Mouse (Mus musculus): ENCODE results near the gene Ltn1. TPM values are rescaled to one million over a fixed set of nuclear protein-coding genes. Genes with fewer than 3 reads are reported as not detected.

The Ltn1 gene
- 25.9 TPM in 2 replicates for polyA plus RNA-seq (2015; fragmentation: Nextera tagmentation; extraction: Ambion mirVana)

DNA sequence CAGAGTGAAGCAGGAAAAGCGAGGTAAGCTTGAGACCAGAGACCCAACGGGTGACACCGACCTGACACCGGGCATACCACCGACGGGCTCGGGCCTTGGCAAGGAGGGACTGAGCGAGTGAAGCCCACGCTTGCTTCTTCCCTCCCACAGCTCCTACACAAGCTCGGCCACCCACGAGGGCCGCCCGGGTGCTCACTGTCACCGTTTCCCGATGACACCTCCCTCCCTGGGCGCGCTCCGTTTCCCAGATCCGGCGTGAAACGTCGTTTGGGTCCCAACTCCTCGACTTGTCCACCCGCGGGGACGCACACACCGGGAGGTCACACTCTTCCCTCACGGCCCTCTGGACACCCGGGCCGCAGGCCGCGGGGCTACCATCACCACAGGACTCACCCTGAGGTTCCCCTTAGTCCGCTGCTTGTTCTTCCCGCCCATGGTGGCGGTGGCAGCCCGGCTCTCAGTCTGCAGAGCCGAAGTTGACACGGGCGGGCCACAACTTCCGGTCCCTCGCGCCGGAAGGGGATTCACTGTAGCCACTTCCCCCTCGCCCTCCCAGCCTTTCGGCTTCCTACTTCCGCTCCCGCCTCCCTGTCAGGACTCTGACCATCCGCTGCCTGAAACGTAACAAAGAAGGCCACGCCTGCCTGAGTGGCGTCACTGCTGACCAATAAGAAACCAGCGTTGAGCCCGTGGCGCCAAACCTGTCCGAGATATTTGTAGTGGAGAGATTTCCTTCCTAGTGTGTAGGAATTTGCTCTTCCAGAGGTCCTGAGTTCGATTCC lies at the start of gene Ltn1:
TSS of gene Ltn1 (minus strand) at position 580 of the 782 bp plus-strand sequence.
- Histone ChIP-seq H3K4me1 (replicated peaks) (peaks cover 7% of the 10 kb centered on the region), H3K4me2 (peak within 1 kb of the TSS; percentile 89), H3K9ac (peak within 1 kb of the TSS; percentile 86), H3K27ac (peak within 1 kb of the TSS; percentile 67), H3K4me3 (peak within 1 kb of the TSS; percentile 92), H3K9me3 (no peaks in the 10 kb centered on the region), H3K36me3 (peaks cover 13% of the 10 kb centered on the region; the same call in 1 of the 2 replicates), H3K27me3 (no peaks in the 10 kb centered on the region)
- peak; percentile 100 for ATAC-seq (ENCODE audit: low FRiP score)
- WGBS, result under 1% methylated on average over 56 of the region's 56 CpGs

DNA sequence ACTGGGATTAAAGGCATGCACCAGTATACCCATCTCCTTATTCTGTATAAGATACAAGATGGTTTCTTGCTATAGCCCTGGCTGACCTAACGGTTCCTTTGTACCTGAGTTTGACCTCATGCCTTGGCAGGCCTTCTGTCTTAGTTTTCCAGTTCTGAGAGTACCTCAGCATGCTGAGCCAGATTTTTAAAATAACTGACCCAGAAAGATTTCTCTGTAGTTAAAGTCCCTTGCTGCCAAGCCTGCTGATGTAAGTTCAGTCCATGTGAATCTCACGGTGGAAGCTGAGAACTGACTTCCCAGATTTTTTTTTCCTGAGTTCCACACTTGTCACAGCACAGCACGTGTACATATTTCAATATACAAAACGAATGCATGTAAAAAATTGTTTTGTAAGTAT lies 38.2 kb upstream of the Ltn1 start:
- WGBS, result 93% methylated on average over 4 of the region's 4 CpGs
- peaks cover 80% of the 10 kb centered on the region for H3K36me3 ChIP-seq
- H3K27me3 ChIP-seq, result no peaks in the 10 kb centered on the region
- H3K4me2 ChIP-seq, result no peak overlapping the region
- H3K27ac ChIP-seq, result no peak overlapping the region
- ATAC-seq (ENCODE audit: low FRiP score), result no peak
- no peak overlapping the region for H3K9ac ChIP-seq
- no peak overlapping the region for H3K4me3 ChIP-seq
- no peaks in the 10 kb centered on the region for H3K4me1 ChIP-seq (replicated peaks)
- no peaks in the 10 kb centered on the region for H3K9me3 ChIP-seq

DNA sequence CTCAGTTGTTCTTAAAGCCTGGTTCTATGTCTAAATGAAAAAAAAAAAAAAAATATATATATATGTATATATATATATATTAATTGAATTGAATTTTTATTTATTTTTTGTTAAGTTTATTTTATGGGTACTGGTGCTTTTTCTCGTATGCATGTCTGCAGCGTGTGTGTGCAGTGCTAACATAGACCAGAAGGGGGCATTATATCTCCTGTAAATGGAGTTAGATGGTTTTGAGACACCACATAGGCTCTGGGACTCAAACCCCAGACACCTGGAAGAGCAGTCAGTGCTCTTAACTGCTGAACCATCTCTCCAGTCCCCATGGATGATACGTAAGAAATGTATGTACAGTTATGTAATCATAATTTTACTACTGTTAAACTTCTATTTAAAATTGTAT lies 26.3 kb upstream of the Ltn1 start:
- no peak overlapping the region for H3K27ac ChIP-seq
- no peak for ATAC-seq (ENCODE audit: low FRiP score)
- peaks cover 26% of the 10 kb centered on the region for H3K4me1 ChIP-seq (replicated peaks)
- H3K9ac ChIP-seq, result no peak overlapping the region
- H3K9me3 ChIP-seq, result no peaks in the 10 kb centered on the region
- WGBS, result 96% methylated on average over 3 of the region's 3 CpGs
- H3K4me3 ChIP-seq, result no peak overlapping the region
- H3K27me3 ChIP-seq, result no peaks in the 10 kb centered on the region
- peaks cover 34% of the 10 kb centered on the region for H3K36me3 ChIP-seq
- H3K4me2 ChIP-seq, result no peak overlapping the region

DNA sequence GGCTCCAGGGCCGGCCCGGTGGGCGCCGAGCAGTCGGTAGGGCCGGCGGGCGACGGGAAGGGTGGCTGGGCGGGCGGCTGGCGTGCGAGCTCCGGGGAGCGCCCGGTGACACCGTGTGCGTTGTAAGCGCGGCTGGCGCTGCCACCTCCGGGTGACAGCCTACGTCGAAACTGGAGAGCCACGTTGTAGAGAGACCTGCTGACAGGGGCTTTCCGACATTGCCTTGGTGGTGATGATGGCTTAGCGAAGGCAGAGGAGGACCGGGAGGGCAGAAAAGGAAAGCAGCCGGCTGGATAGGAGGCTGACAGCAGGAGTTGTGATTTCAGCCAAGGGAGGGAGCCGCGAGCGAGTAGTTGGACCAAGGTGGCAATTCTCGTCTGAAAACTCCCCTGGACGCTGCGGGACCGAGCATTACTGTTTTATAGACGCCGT lies 22.8 kb upstream of the Ltn1 start:
- H3K27me3 ChIP-seq, result no peaks in the 10 kb centered on the region
- peak overlapping the region; percentile 94 for H3K9ac ChIP-seq
- H3K27ac ChIP-seq, result peak overlapping the region; percentile 88
- peak overlapping the region; percentile 95 for H3K4me2 ChIP-seq
- peak; percentile 7; the same call in 1 of the 2 replicates for ATAC-seq (ENCODE audit: low FRiP score)
- no peaks in the 10 kb centered on the region for H3K9me3 ChIP-seq
- peak overlapping the region; percentile 95 for H3K4me3 ChIP-seq
- peaks cover 10% of the 10 kb centered on the region for H3K36me3 ChIP-seq
- peaks cover 26% of the 10 kb centered on the region for H3K4me1 ChIP-seq (replicated peaks)
- under 1% methylated on average over 38 of the region's 38 CpGs for WGBS

DNA sequence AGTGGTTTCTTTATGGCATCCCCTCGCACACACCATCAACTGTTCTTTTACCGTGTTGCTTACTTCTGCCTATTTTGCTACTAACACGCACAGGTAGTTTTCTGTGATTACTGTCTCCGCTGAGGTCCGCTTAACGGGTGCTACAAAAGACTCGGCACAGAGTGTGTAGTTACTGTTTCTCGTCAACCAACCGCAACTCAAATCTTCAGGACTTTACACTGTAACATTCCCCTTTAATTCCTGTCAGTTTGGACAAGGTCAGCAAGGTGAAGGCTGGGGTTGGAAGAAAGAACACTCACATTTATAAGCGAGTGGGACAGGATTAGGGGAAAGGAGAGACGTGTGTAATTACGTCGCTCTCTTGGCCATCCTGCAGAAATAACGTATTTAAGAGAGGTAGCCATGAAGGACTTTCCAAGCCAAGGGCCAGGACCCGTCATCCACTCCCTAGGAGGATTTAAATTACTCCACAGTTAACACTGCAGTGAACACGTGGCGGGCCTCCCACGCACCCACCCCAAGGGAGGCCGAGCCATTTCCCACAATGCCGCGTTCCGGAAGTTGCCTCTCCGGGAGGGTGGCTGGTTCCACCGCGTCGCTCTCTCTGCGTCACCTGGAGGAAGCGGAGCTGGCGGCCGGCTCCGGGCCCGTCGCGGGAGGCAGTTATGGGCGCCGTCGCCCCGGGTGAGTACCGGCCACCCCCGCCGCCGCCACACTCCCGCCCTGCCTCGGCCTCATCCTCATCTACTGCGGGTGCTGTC lies 22.2 kb upstream of the Ltn1 start, which contains the start of gene Usp16:
TSS of gene Usp16 (plus strand) at position 285 of the 761 bp plus-strand sequence.
- Histone ChIP-seq H3K4me1 (replicated peaks) (peaks cover 26% of the 10 kb centered on the region), H3K9me3 (no peaks in the 10 kb centered on the region), H3K4me2 (peak within 1 kb of the TSS; percentile 95), H3K4me3 (peak within 1 kb of the TSS; percentile 95), H3K36me3 (peaks cover 6% of the 10 kb centered on the region; the same call in 1 of the 2 replicates), H3K9ac (peak within 1 kb of the TSS; percentile 94), H3K27me3 (no peaks in the 10 kb centered on the region), H3K27ac (peak within 1 kb of the TSS; percentile 88)
- peak; percentile 98 for ATAC-seq (ENCODE audit: low FRiP score)
- WGBS, result 9% methylated on average over 45 of the region's 45 CpGs

- H3K27me3 ChIP-seq, result no peaks in the 10 kb centered on the region
- H3K4me2 ChIP-seq, result no peak overlapping the region
- no peak overlapping the region for H3K27ac ChIP-seq
- H3K4me1 ChIP-seq (replicated peaks), result peaks cover 26% of the 10 kb centered on the region
- no peaks in the 10 kb centered on the region for H3K36me3 ChIP-seq
- no peak overlapping the region for H3K9ac ChIP-seq
- H3K4me3 ChIP-seq, result no peak overlapping the region
- no peaks in the 10 kb centered on the region for H3K9me3 ChIP-seq
- 85% methylated on average over 2 of the region's 2 CpGs for WGBS
- no peak for ATAC-seq (ENCODE audit: low FRiP score)
Measured at GRCm38 (mm10) chr16:87453226-87453625, 20.8 kb upstream of the Ltn1 start.

- peaks cover 13% of the 10 kb centered on the region for H3K4me1 ChIP-seq (replicated peaks)
- H3K4me3 ChIP-seq, result no peak overlapping the region
- no peak overlapping the region for H3K27ac ChIP-seq
- H3K9ac ChIP-seq, result no peak overlapping the region
- peaks cover 11% of the 10 kb centered on the region; the same call in 1 of the 2 replicates for H3K27me3 ChIP-seq
- H3K4me2 ChIP-seq, result no peak overlapping the region
- no peaks in the 10 kb centered on the region for H3K36me3 ChIP-seq
- 95% methylated on average over 3 of the region's 3 CpGs for WGBS
- H3K9me3 ChIP-seq, result no peaks in the 10 kb centered on the region
- no peak for ATAC-seq (ENCODE audit: low FRiP score)
Measured at GRCm38 (mm10) chr16:87445528-87445927, 13.1 kb upstream of the Ltn1 start.

GRCm38 (mm10) chr16:87445110-87445509 lies 12.7 kb upstream of the Ltn1 start:
- no peak overlapping the region for H3K4me2 ChIP-seq
- H3K9me3 ChIP-seq, result no peaks in the 10 kb centered on the region
- no peak overlapping the region for H3K27ac ChIP-seq
- peaks cover 11% of the 10 kb centered on the region; the same call in 1 of the 2 replicates for H3K27me3 ChIP-seq
- no peak for ATAC-seq (ENCODE audit: low FRiP score)
- no peaks in the 10 kb centered on the region for H3K36me3 ChIP-seq
- H3K9ac ChIP-seq, result no peak overlapping the region
- H3K4me3 ChIP-seq, result no peak overlapping the region
- H3K4me1 ChIP-seq (replicated peaks), result peaks cover 13% of the 10 kb centered on the region

DNA sequence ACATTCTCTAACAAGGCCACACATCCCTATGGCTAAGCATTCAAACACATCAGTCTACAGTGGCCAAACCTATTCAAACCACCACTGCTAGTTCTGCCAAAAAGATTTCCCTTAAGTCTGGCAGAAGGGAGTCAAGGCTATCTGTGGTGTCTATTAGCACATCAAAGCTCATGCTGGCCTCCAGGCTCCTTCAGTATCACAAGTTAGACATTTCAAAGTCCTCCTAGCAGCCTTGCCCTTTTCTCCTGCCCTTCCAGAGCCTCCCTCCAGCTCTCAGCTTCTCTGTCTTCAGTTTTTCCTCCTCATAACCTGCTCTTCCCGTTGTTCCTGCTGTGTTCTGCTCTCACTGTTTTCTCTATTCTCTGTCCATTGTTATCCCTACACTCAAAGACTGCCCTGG lies 11.7 kb upstream of the Ltn1 start:
- no peak overlapping the region for H3K4me2 ChIP-seq
- no peak for ATAC-seq (ENCODE audit: low FRiP score)
- peaks cover 11% of the 10 kb centered on the region; the same call in 1 of the 2 replicates for H3K27me3 ChIP-seq
- H3K9me3 ChIP-seq, result no peaks in the 10 kb centered on the region
- H3K9ac ChIP-seq, result no peak overlapping the region
- 55% methylated on average over 1 of the region's 1 CpGs for WGBS
- H3K27ac ChIP-seq, result no peak overlapping the region
- no peaks in the 10 kb centered on the region for H3K36me3 ChIP-seq
- H3K4me3 ChIP-seq, result no peak overlapping the region
- H3K4me1 ChIP-seq (replicated peaks), result peaks cover 19% of the 10 kb centered on the region

- no peaks in the 10 kb centered on the region for H3K9me3 ChIP-seq
- peaks cover 19% of the 10 kb centered on the region for H3K4me1 ChIP-seq (replicated peaks)
- peaks cover 11% of the 10 kb centered on the region; the same call in 1 of the 2 replicates for H3K27me3 ChIP-seq
- H3K4me2 ChIP-seq, result no peak overlapping the region
- no peak overlapping the region for H3K27ac ChIP-seq
- H3K4me3 ChIP-seq, result no peak overlapping the region
- no peak overlapping the region for H3K9ac ChIP-seq
- ATAC-seq (ENCODE audit: low FRiP score), result no peak
- H3K36me3 ChIP-seq, result no peaks in the 10 kb centered on the region
Measured at GRCm38 (mm10) chr16:87443245-87443644, 10.8 kb upstream of the Ltn1 start.

DNA sequence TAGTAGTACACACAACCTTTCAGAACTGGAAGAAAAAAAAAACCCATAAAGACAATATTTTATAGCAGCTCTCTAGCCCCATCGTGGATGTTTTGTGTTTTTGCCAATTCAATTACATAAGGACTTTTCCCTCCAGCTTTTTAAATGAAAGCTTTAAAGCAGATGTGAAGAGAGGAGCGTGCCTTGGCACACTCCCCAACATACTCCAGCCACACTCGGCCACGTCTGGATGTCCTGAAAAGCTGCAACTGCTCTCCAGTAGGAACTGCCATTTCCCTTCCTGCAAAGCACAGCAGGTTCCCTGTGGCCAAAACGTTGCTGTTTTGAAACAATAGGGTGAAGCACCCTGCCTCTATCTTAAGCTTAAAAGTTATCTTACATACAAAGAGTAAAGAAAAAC lies 9.9 kb upstream of the Ltn1 start:
- 60% methylated on average over 5 of the region's 5 CpGs for WGBS
- no peak overlapping the region for H3K9ac ChIP-seq
- H3K4me2 ChIP-seq, result no peak overlapping the region
- H3K4me1 ChIP-seq (replicated peaks), result peaks cover 19% of the 10 kb centered on the region
- peaks cover 11% of the 10 kb centered on the region; the same call in 1 of the 2 replicates for H3K27me3 ChIP-seq
- ATAC-seq (ENCODE audit: low FRiP score), result no peak
- H3K36me3 ChIP-seq, result no peaks in the 10 kb centered on the region
- H3K4me3 ChIP-seq, result no peak overlapping the region
- no peak overlapping the region for H3K27ac ChIP-seq
- no peaks in the 10 kb centered on the region for H3K9me3 ChIP-seq

DNA sequence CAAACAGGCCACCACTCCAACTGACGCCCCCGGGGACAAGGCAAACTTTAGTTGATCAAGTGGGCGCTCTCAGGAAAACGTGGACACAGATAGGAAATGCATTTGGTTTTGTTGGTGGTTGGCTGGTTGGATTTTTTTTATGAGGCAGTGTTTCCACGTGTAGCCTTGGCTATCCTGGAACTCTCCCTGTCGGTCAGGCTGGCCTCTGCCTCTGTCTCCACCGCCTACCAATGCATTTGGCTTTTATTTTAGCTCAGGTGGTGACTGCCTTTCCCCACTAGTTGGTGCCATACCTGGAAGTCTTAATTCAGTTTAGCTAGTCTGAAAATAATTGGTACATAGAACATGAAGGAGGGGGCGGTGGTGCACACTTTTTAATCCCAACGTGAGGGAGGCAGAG lies 8.7 kb upstream of the Ltn1 start:
- peaks cover 6% of the 10 kb centered on the region; the same call in 1 of the 2 replicates for H3K36me3 ChIP-seq
- peaks cover 9% of the 10 kb centered on the region; the same call in 1 of the 2 replicates for H3K27me3 ChIP-seq
- H3K4me1 ChIP-seq (replicated peaks), result peaks cover 19% of the 10 kb centered on the region
- ATAC-seq (ENCODE audit: low FRiP score), result no peak
- 0 out of 2 replicates have a peak overlapping the region, but pooled peaks have one; percentile 97 for H3K27ac ChIP-seq
- H3K4me3 ChIP-seq, result peak overlapping the region; percentile 71
- peak overlapping the region; percentile 86 for H3K9ac ChIP-seq
- 30% methylated on average over 9 of the region's 9 CpGs for WGBS
- no peaks in the 10 kb centered on the region for H3K9me3 ChIP-seq
- H3K4me2 ChIP-seq, result peak overlapping the region; percentile 80

All from hindbrain, embryonic 13.5 days (tissue).